Mouse (Mus musculus): ENCODE measurements at regions not wholly inside any gene's neighbourhood (a gene's known extent, or its start where the extent isn't known, plus 50 kb on each side); places are given as distances from the start of the nearest gene placed in this dataset.

- TF ChIP-seq CHD1 (IDR thresholded peaks at IDR 0.05; ENCODE audit: low read depth, low read length), result no peak
- no peak for TF ChIP-seq POLR2A (IDR thresholded peaks at IDR 0.05; ENCODE audit: control insufficient read depth in 1 of 2, insufficient read depth in 1 of 2, low read depth in 1 of 2, low read length in 2 of 2, poor library complexity in 1 of 2)
- TF ChIP-seq CTCF (IDR thresholded peaks at IDR 0.05 in 2 of 3, conservative IDR thresholded peaks at IDR 0.05 in 1 of 3; ENCODE audit: control insufficient read depth in 1 of 3, insufficient read depth in 1 of 3, low read depth in 2 of 3, low read length in 3 of 3, poor library complexity in 1 of 3, severe bottlenecking in 1 of 3), result no peak
- TF ChIP-seq GATA1 (IDR thresholded peaks at IDR 0.05; ENCODE audit: low read depth, low read length), result no peak
- TF ChIP-seq ZC3H11A (IDR thresholded peaks at IDR 0.05; ENCODE audit: low read depth, low read length), result no peak
- no peak for TF ChIP-seq EP300 (IDR thresholded peaks at IDR 0.05; ENCODE audit: low read depth in 1 of 2, low read length in 2 of 2)
- no peak for TF ChIP-seq ELF1 (IDR thresholded peaks at IDR 0.05; ENCODE audit: low read depth, low read length)
- TF ChIP-seq MAZ (IDR thresholded peaks at IDR 0.05; ENCODE audit: low read depth, low read length), result no peak
- TF ChIP-seq KAT2A (conservative IDR thresholded peaks at IDR 0.05; ENCODE audit: low read depth, low read length), result no peak
Observed at GRCm38 (mm10) chr2:30711476-30711852, 92.0 kb downstream of the 1700001O22Rik start.
